Mouse (Mus musculus): ENCODE measurements around the gene Gm37240. TPM values are rescaled to one million over a fixed set of nuclear protein-coding genes. Genes with fewer than 3 reads are reported as not detected.
A peak's percentile ranks its signal among the peaks of the same experiment; 100 is the strongest.
"Not testable (repeated sequence)": the region's sequence is repeated elsewhere in the genome, so short reads cannot be mapped to it uniquely, and the experiment has no call there.

Gm37240 gene
- polyA plus RNA-seq, 1 experiment from 2014 or later, result 1.1 TPM

GRCm38 (mm10) chr3:85594452-85594851 is 292.9 kb downstream of the Gm37240 start:
- no peak overlapping the region for H3K4me2 ChIP-seq (replicated peaks)
- no peaks in the 10 kb centered on the region for H3K4me1 ChIP-seq
- H3K4me3 ChIP-seq, result no peak overlapping the region
- ATAC-seq (ENCODE audit: low FRiP score, low read depth), result no peak
- H3K9me3 ChIP-seq, result no peaks in the 10 kb centered on the region
- H3K27me3 ChIP-seq (replicated peaks), result no peaks in the 10 kb centered on the region
- WGBS, result 86% methylated on average over 3 of the region's 3 CpGs
- H3K36me3 ChIP-seq, result no peaks in the 10 kb centered on the region
- H3K9ac ChIP-seq, result no peak overlapping the region
- no peak overlapping the region for H3K27ac ChIP-seq

- WGBS, result 94% methylated on average over 5 of the region's 5 CpGs
These were observed 294.6 kb downstream of the Gm37240 start for GRCm38 (mm10) chr3:85592640-85593252.

DNA sequence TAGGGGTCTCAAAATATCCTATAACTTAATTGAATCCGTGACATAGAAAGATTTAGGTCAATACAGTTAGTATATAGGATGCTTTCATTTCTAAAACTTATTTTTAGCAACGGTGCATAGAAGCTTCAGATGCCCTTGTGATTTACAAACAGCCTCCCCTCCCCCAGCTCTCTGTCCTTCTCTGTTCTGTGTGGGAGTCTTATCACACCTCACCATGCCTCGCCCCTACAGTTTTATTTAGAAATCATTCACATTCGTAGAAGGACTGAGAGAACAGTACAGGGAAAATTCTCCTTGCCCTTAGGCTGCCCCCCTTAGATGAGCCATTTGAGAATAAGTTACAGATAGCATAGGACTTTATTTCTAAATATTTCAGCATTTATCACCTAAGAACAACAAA is 295.3 kb downstream of the Gm37240 start:
- H3K36me3 ChIP-seq, result no peaks in the 10 kb centered on the region
- WGBS, result 81% methylated on average over 4 of the region's 4 CpGs
- no peak overlapping the region for H3K4me2 ChIP-seq (replicated peaks)
- ATAC-seq (ENCODE audit: low FRiP score, low read depth), result no peak
- H3K9ac ChIP-seq, result no peak overlapping the region
- H3K9me3 ChIP-seq, result no peaks in the 10 kb centered on the region
- no peak overlapping the region for H3K4me3 ChIP-seq
- no peaks in the 10 kb centered on the region for H3K27me3 ChIP-seq (replicated peaks)
- no peaks in the 10 kb centered on the region for H3K4me1 ChIP-seq
- no peak overlapping the region for H3K27ac ChIP-seq

More at GRCm38 (mm10) chr3:85592640-85593252, 294.6 kb downstream of the Gm37240 start:
- H3K9ac ChIP-seq, result no peak overlapping the region
- no peak for ATAC-seq (ENCODE audit: low FRiP score, low read depth)
- no peaks in the 10 kb centered on the region for H3K36me3 ChIP-seq
- no peaks in the 10 kb centered on the region for H3K4me1 ChIP-seq
- no peak overlapping the region for H3K27ac ChIP-seq
- no peaks in the 10 kb centered on the region for H3K27me3 ChIP-seq (replicated peaks)
- no peaks in the 10 kb centered on the region for H3K9me3 ChIP-seq
- H3K4me3 ChIP-seq, result no peak overlapping the region
- H3K4me2 ChIP-seq (replicated peaks), result no peak overlapping the region

GRCm38 (mm10) chr3:85590090-85590754 is 297.1 kb downstream of the Gm37240 start:
- H3K9ac ChIP-seq, result no peak overlapping the region
- no peaks in the 10 kb centered on the region for H3K36me3 ChIP-seq
- WGBS, result 89% methylated on average over 3 of the region's 3 CpGs
- H3K4me2 ChIP-seq (replicated peaks), result no peak overlapping the region
- no peak overlapping the region for H3K27ac ChIP-seq
- no peak for ATAC-seq (ENCODE audit: low FRiP score, low read depth)
- no peaks in the 10 kb centered on the region for H3K27me3 ChIP-seq (replicated peaks)
- H3K4me3 ChIP-seq, result no peak overlapping the region
- H3K4me1 ChIP-seq, result no peaks in the 10 kb centered on the region
- no peaks in the 10 kb centered on the region for H3K9me3 ChIP-seq

- Histone ChIP-seq H3K27ac (no peak overlapping the region), H3K27me3 (replicated peaks) (no peaks in the 10 kb centered on the region), H3K9ac (no peak overlapping the region), H3K36me3 (no peaks in the 10 kb centered on the region), H3K4me2 (replicated peaks) (no peak overlapping the region), H3K9me3 (no peaks in the 10 kb centered on the region), H3K4me3 (no peak overlapping the region), H3K4me1 (no peaks in the 10 kb centered on the region)
- no peak for ATAC-seq (ENCODE audit: low FRiP score, low read depth)
- 80% methylated on average over 2 of the region's 2 CpGs for WGBS
These were observed 298.6 kb downstream of the Gm37240 start for GRCm38 (mm10) chr3:85588701-85589100.

DNA sequence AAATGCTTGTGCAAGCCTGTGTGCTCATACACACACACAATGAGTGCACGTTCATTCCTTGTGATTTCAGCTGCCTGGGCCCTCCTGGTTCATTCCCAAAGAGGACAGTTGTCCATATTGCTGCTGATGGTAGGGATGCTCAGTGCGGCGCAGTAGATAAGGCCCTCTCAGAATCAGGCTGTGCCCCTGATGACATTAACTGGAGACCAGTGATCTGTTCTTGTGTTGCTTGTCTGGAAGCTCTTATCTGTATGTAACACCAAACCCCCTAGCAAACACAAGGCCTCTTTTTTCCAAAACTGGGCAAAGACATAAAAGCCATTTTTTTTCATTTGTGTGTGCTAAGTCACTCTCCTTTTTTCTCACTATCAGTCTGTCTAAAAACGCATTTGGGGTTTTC is 302.4 kb downstream of the Gm37240 start:
- Histone ChIP-seq H3K27ac (no peak overlapping the region), H3K4me1 (no peaks in the 10 kb centered on the region), H3K9ac (no peak overlapping the region), H3K4me3 (no peak overlapping the region), H3K27me3 (replicated peaks) (no peaks in the 10 kb centered on the region), H3K36me3 (no peaks in the 10 kb centered on the region), H3K9me3 (no peaks in the 10 kb centered on the region), H3K4me2 (replicated peaks) (no peak overlapping the region)
- ATAC-seq (ENCODE audit: low FRiP score, low read depth), result no peak
- WGBS, result 92% methylated on average over 4 of the region's 4 CpGs

- WGBS, result 91% methylated on average over 5 of the region's 5 CpGs
- H3K9ac ChIP-seq, result no peak overlapping the region
- no peak overlapping the region for H3K27ac ChIP-seq
- no peaks in the 10 kb centered on the region for H3K27me3 ChIP-seq (replicated peaks)
- no peaks in the 10 kb centered on the region for H3K9me3 ChIP-seq
- no peak overlapping the region for H3K4me2 ChIP-seq (replicated peaks)
- no peak overlapping the region for H3K4me3 ChIP-seq
- ATAC-seq (ENCODE audit: low FRiP score, low read depth), result no peak
- H3K36me3 ChIP-seq, result no peaks in the 10 kb centered on the region
- H3K4me1 ChIP-seq, result no peaks in the 10 kb centered on the region
These were observed 304.1 kb downstream of the Gm37240 start for GRCm38 (mm10) chr3:85583194-85583593.

- Histone ChIP-seq H3K4me3 (no peak overlapping the region), H3K27ac (no peak overlapping the region), H3K9ac (no peak overlapping the region), H3K4me1 (no peaks in the 10 kb centered on the region), H3K36me3 (no peaks in the 10 kb centered on the region), H3K27me3 (replicated peaks) (no peaks in the 10 kb centered on the region), H3K4me2 (replicated peaks) (no peak overlapping the region), H3K9me3 (no peaks in the 10 kb centered on the region)
- ATAC-seq (ENCODE audit: low FRiP score, low read depth), result no peak
- 81% methylated on average over 2 of the region's 2 CpGs for WGBS
These were observed 304.6 kb downstream of the Gm37240 start for GRCm38 (mm10) chr3:85582726-85583125.

- Histone ChIP-seq H3K4me2 (replicated peaks) (peak within 1 kb of the TSS; percentile 81), H3K9ac (peak within 1 kb of the TSS; percentile 61), H3K4me3 (peak within 1 kb of the TSS; percentile 65), H3K4me1 (peaks cover 3% of the 10 kb centered on the region; the same call in 1 of the 2 replicates), H3K27me3 (replicated peaks) (no peaks in the 10 kb centered on the region), H3K27ac (0 out of 2 replicates have a peak within 1 kb of the TSS, but pooled peaks have one; percentile 28), H3K9me3 (no peaks in the 10 kb centered on the region), H3K36me3 (no peaks in the 10 kb centered on the region)
- WGBS, result 2% methylated on average over 41 of the region's 41 CpGs
- peak; percentile 100 for ATAC-seq (ENCODE audit: low FRiP score, low read depth)
These were observed 313.2 kb downstream of the Gm37240 start, which contains the start of gene Gatb for GRCm38 (mm10) chr3:85573864-85574830. TSS of gene Gatb (plus strand) at chr3:85574119.

GRCm38 (mm10) chr3:85573216-85573863 is 314.0 kb downstream of the Gm37240 start:
- no peak; the same call in 1 of the 2 replicates for ATAC-seq (ENCODE audit: low FRiP score, low read depth)
- Histone ChIP-seq H3K4me3 (peak overlapping the region; percentile 19), H3K4me2 (replicated peaks) (peak overlapping the region; percentile 57), H3K9ac (no peak overlapping the region), H3K36me3 (no peaks in the 10 kb centered on the region), H3K9me3 (no peaks in the 10 kb centered on the region), H3K27me3 (replicated peaks) (no peaks in the 10 kb centered on the region), H3K27ac (no peak overlapping the region), H3K4me1 (peaks cover 3% of the 10 kb centered on the region; the same call in 1 of the 2 replicates)
- WGBS, result 28% methylated on average over 6 of the region's 6 CpGs

DNA sequence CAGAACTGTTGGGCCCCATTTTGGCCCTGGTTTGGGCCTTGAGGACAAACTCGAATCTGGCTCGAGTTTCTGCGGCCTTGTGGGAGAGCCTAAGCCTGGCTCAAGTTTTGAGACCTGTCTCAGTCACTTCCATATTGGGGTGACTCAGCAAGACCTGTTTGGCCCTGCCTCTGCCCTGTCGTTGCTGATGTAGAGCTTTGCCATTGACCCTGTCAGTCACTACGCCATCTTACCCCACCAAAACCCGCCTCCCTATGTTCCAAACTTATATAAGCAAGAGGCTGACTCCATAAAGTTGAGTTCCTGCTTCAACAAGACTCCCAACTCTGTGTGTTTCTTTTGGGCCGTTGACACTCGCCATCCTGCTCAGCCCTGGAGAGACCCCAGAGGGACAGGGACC is 314.8 kb downstream of the Gm37240 start:
- H3K4me1 ChIP-seq; H3K9ac ChIP-seq; H3K27me3 ChIP-seq (replicated peaks); H3K36me3 ChIP-seq; H3K4me2 ChIP-seq (replicated peaks); H3K4me3 ChIP-seq; ATAC-seq (ENCODE audit: low FRiP score, low read depth); H3K9me3 ChIP-seq; H3K27ac ChIP-seq: not testable (repeated sequence)
- 90% methylated on average over 8 of the region's 8 CpGs for WGBS

Data from neural tube, embryonic 12.5 days (tissue).